Mouse (Mus musculus) myocyte (in vitro differentiated cells): ENCODE results near the gene Jade1.

ENCODE experiments used
- CEBPB ChIP-seq: IDR thresholded peaks from 2 replicates; pipeline ENCODE4 v1.6.1; 2011; ENCODE audit warnings: mild to moderate bottlenecking, moderate library complexity; ENCODE audit not compliant: poor library complexity, insufficient read depth, severe bottlenecking
- MAX ChIP-seq: IDR thresholded peaks from one replicate; pipeline ENCODE4 v1.6.1; 2011; ENCODE audit warnings: low read depth, mild to moderate bottlenecking, control low read depth
- MYOG ChIP-seq, 3 experiments: IDR thresholded peaks; one replicate each; pipeline ENCODE4 v1.6.1; 2011; ENCODE audit warnings: control low read depth in 2 of 3, low read depth in 2 of 3, mild to moderate bottlenecking in 2 of 3; ENCODE audit not compliant: insufficient read length in 2 of 3, control insufficient read depth in 1 of 3, insufficient read depth in 1 of 3
- POLR2A ChIP-seq: IDR thresholded peaks from one replicate; pipeline ENCODE4 v1.6.1; 2011; ENCODE audit warnings: low read depth, mild to moderate bottlenecking, control low read depth, moderate library complexity; ENCODE audit not compliant: insufficient read length
- POLR2AphosphoS2 ChIP-seq: IDR thresholded peaks from one replicate; pipeline ENCODE4 v1.6.1; 2011; ENCODE audit warnings: low read depth, control low read depth; ENCODE audit not compliant: insufficient read length
- SRF ChIP-seq: IDR thresholded peaks from one replicate; pipeline ENCODE4 v1.6.1; 2011; ENCODE audit warnings: low read depth; ENCODE audit not compliant: control insufficient read depth, insufficient read length

- no peak for TF ChIP-seq POLR2A
- no peak for TF ChIP-seq MYOG (IDR thresholded peaks at IDR 0.05; ENCODE audit: control insufficient read depth in 1 of 3, insufficient read depth in 1 of 3, insufficient read length in 2 of 3, low read depth in 2 of 3)
- TF ChIP-seq CEBPB: no peak
- no peak for TF ChIP-seq POLR2AphosphoS2
- TF ChIP-seq MAX: no peak
- no peak for TF ChIP-seq SRF
These were observed 17.4 kb downstream of the Jade1 start for GRCm38 (mm10) chr3:41572968-41573367.
